Mouse (Mus musculus) brain, embryonic 18.5 days (tissue): ENCODE results near the gene Gfod1.

ENCODE experiments used
- DNase-seq: peaks from one replicate; pipeline ENCODE4 v3.0.0-alpha.2; 2012; ENCODE audit warnings: low read depth, low spot score

The Gfod1 gene

DNA sequence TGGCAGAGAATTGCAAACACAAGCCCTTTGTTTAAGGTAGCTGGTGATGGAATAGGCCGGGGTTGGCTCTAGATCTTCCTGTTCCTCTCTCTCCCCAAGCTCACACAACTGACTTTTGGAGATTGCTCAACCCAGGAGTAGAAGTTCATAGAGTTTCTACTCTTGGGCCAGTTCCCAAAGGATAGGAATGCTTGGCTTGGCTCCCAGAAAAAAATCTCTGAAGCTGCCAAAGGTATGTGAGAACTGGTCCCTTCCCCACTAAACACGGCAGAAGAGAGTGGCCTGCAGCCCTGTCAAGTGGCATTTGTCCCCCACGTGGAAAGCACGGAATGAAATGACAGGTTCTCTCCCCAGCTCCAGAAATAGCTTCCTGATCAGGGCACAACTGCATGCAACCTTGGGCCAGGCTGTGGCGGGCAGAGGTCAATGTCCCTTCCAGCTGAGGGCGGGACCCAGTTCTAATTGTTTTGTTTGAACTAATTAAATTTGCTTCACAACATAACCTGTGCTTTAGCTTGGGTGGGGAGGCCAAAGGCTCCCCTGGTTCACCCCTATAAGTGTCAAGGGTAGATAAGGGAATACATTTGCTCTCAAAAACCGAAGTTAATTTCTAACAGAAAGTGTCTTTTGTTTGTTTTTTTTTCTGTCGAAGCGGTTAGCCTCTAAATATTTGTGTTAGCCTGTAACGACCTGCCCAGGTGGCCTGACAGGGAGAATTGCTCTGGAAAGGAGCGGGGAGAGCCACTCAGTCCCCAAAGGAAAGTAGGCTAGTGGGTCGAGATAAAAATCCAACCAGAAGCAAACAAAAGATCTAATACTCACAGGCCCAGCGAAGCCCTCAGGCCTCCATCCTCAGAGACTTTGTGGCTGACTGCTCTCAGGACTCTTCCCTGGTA lies 71.8 kb downstream of the Gfod1 start:
- DNase-seq: no peak

GRCm38 (mm10) chr13:43230842-43231241 lies 73.1 kb downstream of the Gfod1 start:
- DNase-seq: no peak

- DNase-seq: no peak
Observed at GRCm38 (mm10) chr13:43230238-43230637, 73.7 kb downstream of the Gfod1 start.

- no peak for DNase-seq
Observed at GRCm38 (mm10) chr13:43229767-43230166, 74.2 kb downstream of the Gfod1 start.

DNA sequence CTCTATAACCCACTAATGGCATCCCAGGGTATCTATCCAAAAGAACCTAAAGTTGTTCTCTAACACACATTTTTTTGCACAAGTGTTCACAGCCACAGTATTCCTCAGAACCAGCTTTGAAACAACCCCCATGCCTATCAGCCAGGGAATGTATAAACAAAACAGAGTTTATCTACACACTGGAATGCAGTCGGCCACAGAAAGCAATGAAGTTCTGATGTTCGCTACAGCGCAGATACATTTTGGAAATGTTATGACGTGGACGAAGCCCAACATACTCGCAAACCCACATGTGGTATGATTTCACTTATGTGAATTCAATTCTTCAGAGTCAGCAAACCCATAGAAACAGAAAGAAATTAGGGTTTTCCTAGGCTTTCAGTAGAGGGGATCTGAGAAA lies 75.8 kb downstream of the Gfod1 start:
- DNase-seq: no peak

DNA sequence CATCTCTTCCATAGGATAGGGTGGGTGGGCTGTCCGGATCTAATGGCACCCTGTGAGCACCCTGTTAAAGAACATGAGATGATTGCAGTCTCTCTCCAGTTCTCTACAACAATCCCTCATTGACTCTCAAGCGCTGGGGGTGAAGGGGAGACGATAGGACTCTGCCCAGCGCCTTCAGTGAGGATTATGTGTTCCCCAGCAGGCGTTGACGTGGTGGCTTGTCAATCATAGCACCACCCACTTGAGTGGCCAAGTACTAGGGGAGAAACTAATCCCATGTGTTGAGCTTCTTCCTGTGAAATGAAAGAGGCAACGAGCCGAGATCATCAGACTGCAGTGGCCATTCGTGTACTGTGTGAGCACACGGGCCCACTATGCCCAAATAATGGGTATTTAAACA lies 77.9 kb downstream of the Gfod1 start:
- DNase-seq: no peak

- no peak for DNase-seq
Observed at GRCm38 (mm10) chr13:43225161-43225560, 78.8 kb downstream of the Gfod1 start.

GRCm38 (mm10) chr13:43222084-43222483 lies 81.9 kb downstream of the Gfod1 start:
- no peak for DNase-seq

DNA sequence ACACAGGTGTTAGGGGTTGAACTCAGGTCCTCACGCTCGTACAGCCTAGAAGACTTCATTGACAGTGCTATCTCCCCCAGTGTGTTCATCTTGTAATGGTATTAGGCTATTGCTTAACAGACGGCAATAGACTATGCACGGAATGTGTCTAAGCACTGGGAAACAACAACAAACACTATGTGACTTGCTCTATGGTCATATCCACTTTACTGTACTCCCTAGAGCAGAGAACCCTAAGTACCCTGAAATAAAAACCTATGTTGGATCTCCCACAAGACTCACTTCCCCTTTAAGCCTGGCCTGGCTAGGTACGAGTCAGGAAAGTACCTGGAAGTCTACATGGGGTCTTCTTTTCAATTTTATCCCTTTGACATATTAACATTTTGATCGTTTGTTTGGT lies 82.7 kb downstream of the Gfod1 start:
- DNase-seq: no peak

DNA sequence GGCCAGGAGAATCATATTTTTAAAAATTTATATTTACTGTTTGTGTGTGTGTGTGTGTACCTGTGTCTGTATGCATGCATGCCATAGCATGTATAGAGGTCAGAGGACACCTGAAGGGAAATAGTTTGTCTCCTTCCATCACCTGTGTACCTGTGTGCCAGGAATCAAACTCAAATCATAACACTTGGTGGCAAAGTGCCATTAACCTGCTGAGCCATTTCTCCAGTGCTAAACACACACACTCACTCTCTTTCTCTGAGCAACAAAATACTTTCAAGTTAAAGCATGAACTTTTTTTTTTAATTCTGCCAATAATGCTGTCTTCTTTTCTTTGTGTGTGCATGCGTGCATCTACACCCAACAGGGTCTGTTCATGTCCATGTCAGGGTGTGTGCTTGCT lies 83.3 kb downstream of the Gfod1 start:
- no peak for DNase-seq

DNA sequence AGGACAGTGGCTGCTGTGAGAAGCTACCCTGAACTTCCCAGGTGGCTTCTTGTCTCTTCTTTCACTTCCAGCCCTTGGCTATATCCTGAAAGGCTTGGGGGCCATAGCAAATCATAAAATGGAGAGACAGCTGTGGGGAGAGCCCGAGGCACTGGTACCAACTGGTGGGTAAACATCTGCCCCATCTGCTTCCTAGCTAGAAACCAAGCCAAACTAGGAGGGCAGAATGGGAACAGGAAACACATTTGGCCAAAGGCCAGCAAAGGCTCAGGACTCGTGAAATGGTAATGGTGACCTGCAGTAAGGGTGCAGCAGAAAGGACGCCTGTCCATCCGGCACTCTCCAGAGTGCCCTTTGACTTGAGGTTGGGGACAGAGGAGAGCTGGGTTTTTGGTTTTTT lies 85.2 kb downstream of the Gfod1 start:
- no peak for DNase-seq

DNA sequence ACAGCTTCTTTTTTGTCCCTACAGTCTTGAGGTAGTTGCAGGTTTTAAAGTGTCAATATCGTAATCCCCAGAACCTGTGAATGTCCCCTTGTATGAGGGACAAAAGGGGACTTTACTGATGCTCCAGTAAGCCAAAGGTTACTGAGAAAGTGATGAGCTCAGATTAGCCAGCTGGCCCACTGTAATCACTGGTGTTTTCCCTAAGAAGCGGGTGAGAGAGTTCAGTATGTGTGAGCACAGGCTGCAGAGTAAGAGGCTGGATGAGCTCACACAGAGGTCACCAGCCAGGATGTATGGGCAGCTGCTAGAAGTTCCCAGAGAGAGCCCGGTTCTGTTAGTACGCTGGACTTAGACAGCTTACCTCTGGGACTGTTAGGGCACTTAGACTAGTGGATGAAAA lies 85.7 kb downstream of the Gfod1 start:
- no peak for DNase-seq

- DNase-seq: no peak
Observed at GRCm38 (mm10) chr13:43217686-43218085, 86.3 kb downstream of the Gfod1 start.

GRCm38 (mm10) chr13:43217059-43217458 lies 86.9 kb downstream of the Gfod1 start:
- no peak for DNase-seq

GRCm38 (mm10) chr13:43215994-43216706 lies 87.8 kb downstream of the Gfod1 start:
- DNase-seq: no peak

- no peak for DNase-seq
Observed at GRCm38 (mm10) chr13:43215144-43215993, 88.6 kb downstream of the Gfod1 start.

- no peak for DNase-seq
Observed at GRCm38 (mm10) chr13:43212338-43212737, 91.6 kb downstream of the Gfod1 start.

GRCm38 (mm10) chr13:43210956-43211355 lies 93.0 kb downstream of the Gfod1 start:
- DNase-seq: no peak

DNA sequence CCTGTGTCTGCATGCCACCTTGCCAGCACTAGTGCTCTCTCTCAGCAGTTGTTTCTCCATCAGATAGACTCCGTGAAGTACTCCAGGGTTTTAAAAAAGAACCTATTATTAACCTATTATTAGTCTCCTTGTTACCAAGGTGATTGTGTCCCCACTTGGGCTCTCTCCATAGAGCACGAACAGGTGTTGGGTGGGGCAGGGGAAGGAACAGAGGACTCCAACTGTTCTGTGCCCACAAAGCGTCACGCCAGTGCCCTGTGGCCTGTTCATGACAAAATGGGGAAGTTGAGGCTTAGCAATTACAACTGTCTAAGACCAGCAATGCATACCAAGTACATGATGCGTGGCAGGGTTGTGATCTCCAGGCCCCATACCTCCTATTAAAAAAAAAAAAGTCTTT lies 94.4 kb downstream of the Gfod1 start:
- DNase-seq: no peak

DNA sequence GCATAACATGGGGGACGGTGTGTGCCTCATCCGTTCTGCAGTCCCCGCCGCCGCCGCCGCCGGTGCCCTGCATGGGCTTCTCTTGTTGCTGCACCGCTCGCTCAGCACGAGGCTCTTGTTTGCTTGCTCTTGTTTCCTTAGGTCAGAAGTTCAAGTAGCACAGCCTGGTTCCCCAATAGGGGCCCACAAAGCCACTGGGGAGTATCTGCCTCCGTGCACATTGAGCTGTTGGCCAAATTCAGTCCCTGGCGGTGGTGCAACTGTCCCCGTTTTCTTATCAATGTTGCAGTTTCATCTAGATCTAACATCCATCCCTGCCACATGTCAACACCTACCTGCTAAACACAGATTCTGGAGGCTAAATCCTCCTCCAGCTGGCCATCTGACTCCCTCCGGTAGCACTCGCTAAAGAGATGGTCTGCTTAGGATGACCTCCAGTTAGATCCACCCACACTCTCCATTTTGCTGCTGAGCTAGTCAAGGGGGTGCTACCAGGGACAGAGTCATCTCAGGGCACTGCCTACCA lies 95.0 kb downstream of the Gfod1 start:
- no peak for DNase-seq

DNA sequence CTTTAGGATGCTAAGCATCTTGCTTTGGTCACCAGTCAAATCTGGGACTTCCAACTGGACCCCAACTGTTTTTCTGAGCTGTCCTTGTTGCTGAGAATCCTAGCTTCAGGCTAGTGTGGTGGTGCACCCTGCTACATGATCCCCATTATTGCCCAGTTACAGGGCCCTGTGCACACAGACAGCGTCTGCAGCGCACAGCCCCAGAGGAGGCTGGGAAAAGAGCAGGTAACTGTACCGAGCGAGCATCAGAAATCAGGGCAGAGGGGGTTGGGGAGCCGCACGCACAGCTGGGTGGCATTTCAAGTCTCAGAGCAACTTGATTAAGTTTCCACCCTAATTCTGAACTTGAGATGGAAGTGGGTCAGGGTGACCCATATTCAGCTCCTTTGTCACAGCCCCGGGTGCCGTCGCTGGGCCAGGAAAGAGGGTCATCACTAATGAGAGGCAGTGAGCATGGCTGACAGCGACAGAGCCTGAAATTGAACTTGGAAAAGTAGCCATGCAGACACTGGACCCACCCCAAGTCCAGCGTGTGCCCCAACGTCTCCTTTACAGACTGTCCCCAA lies 97.8 kb downstream of the Gfod1 start:
- DNase-seq: no peak
